Mouse (Mus musculus): ENCODE data around the gene Gtf2a2. TPM values are rescaled to one million over a fixed set of nuclear protein-coding genes. Genes with fewer than 3 reads are reported as not detected.

Gene Gtf2a2
- polyA plus RNA-seq, 1 experiment from 2014 or later = 201 TPM

DNA sequence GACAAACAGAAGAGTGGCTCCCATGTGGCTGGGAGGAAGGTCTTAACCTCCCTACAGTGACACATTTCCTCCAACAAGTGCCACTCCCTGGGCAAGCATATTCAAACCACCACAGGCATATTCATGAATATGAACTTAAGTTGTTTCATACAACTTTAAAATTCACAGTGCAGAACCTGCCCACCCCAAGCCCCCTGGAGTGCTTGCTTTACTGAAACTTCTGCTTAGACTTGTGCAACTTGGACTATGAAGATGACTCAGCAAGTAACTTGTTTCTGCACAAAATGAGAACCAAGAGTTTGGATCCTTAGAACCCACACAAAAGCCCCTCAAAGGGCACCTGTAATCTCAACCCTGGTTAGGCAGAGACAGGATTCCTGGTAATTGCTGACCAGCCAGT, 12.3 kb downstream of the Gtf2a2 start:
- no peak overlapping the region for H3K4me3 ChIP-seq (replicated peaks)
- no peak overlapping the region for H3K27ac ChIP-seq
- no peaks in the 10 kb centered on the region for H3K9me3 ChIP-seq
- ATAC-seq = no peak
- no peak overlapping the region for H3K9ac ChIP-seq (replicated peaks)
- no peaks in the 10 kb centered on the region for H3K4me1 ChIP-seq (replicated peaks)
- no peak overlapping the region for H3K4me2 ChIP-seq (replicated peaks)
- H3K27me3 ChIP-seq = no peaks in the 10 kb centered on the region
- H3K36me3 ChIP-seq = peaks cover 10% of the 10 kb centered on the region

DNA sequence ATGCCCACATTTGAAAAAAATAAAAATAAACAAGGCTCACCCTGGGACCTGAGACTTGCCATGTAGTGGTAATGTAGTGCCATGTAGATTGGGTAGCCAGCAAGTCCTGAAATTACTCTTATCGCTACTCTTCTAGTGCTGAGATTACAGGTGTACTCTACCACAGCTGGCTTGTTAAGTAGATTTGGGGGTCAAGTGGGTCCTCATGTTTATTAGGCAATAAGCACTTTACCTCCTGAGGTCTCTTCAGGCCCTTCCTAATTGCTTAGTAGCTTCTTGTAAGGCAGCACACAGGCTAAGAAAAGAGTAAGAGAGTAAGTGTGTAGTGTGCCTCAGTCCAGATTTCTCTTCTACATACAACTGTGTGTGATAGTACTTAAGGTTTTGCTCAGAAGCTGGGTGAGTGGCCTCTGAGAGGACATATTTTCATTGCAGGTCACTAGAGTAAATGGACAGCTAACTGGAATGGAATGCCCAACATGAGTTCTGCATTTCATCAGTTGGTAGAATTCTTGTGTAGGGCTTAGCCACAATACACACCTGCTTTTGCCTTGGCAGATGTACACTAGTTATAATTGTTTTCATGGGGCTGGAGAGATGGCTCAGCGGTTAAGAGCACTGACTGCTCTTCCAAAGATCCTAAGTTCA, 13.1 kb downstream of the Gtf2a2 start:
- WGBS = 87% methylated on average over 2 of the region's 2 CpGs
- Histone ChIP-seq H3K9me3 (no peaks in the 10 kb centered on the region), H3K36me3 (peaks cover 5% of the 10 kb centered on the region; the same call in 1 of the 2 replicates), H3K4me3 (replicated peaks) (no peak overlapping the region), H3K9ac (replicated peaks) (no peak overlapping the region), H3K27ac (no peak overlapping the region), H3K27me3 (no peaks in the 10 kb centered on the region), H3K4me1 (replicated peaks) (no peaks in the 10 kb centered on the region), H3K4me2 (replicated peaks) (no peak overlapping the region)
- ATAC-seq = no peak

DNA sequence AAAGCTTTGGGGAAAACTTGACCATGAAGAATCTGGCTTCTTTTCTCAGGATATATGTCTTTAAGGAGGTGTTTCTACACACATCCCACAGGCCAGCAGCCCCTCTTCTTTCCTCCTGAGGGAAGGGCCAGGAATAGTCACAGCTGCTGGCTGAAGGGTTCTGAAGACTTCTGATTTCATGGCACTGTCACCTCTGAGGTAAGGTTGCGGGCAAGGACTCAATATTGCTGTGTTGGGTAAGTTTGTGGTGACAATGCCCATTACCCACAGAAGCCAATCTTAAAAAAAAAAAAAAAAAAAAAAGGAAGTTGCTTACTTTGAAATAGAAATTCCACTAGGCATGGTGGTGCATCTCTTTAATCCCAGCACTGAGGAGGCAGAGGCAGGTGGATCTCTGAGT, 19.8 kb downstream of the Gtf2a2 start:
- ATAC-seq = no peak
- WGBS = 81% methylated on average over 1 of the region's 1 CpGs
- no peak overlapping the region for H3K27ac ChIP-seq

DNA sequence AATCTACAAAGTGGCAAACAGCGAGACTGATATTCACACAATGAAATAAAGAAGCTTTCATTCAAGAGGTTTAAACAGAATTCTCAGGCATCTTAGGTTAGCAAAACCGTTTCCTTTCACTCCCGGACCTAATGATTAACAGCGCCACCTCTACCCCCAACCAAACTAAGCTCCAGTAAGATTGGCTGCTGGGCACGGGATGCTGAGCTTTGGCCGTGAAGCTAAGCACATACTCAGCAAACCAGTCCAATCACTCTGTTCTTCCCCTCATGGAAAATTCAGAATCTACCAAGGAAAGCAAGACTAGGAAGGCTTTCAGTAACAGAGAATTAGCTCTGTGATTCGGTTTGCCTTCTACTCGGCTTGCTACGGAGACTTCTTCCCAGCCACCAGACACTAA, 20.7 kb downstream of the Gtf2a2 start:
- Histone ChIP-seq H3K27me3 (no peaks in the 10 kb centered on the region), H3K4me2 (replicated peaks) (no peak overlapping the region), H3K27ac (no peak overlapping the region), H3K9ac (replicated peaks) (no peak overlapping the region), H3K36me3 (no peaks in the 10 kb centered on the region), H3K4me3 (replicated peaks) (no peak overlapping the region), H3K9me3 (no peaks in the 10 kb centered on the region), H3K4me1 (replicated peaks) (no peaks in the 10 kb centered on the region)
- 82% methylated on average over 9 of the region's 9 CpGs for WGBS
- ATAC-seq = no peak

More for the DNA sequence above, 19.8 kb downstream of the Gtf2a2 start:
- no peaks in the 10 kb centered on the region for H3K27me3 ChIP-seq
- no peaks in the 10 kb centered on the region for H3K9me3 ChIP-seq
- H3K36me3 ChIP-seq = no peaks in the 10 kb centered on the region
- H3K9ac ChIP-seq (replicated peaks) = no peak overlapping the region
- H3K4me3 ChIP-seq (replicated peaks) = no peak overlapping the region
- H3K4me2 ChIP-seq (replicated peaks) = no peak overlapping the region
- H3K4me1 ChIP-seq (replicated peaks) = no peaks in the 10 kb centered on the region

- WGBS = 92% methylated on average over 7 of the region's 7 CpGs
- no peak overlapping the region for H3K9ac ChIP-seq (replicated peaks)
- H3K4me2 ChIP-seq (replicated peaks) = no peak overlapping the region
- H3K4me1 ChIP-seq (replicated peaks) = no peaks in the 10 kb centered on the region
- H3K4me3 ChIP-seq (replicated peaks) = no peak overlapping the region
- no peaks in the 10 kb centered on the region for H3K9me3 ChIP-seq
- no peaks in the 10 kb centered on the region for H3K27me3 ChIP-seq
- no peak for ATAC-seq
- H3K36me3 ChIP-seq = no peaks in the 10 kb centered on the region
- no peak overlapping the region for H3K27ac ChIP-seq
Observed at GRCm38 (mm10) chr9:70034702-70035101, 22.4 kb downstream of the Gtf2a2 start.

- H3K4me1 ChIP-seq (replicated peaks) = no peaks in the 10 kb centered on the region
- H3K4me2 ChIP-seq (replicated peaks) = no peak overlapping the region
- no peak overlapping the region for H3K4me3 ChIP-seq (replicated peaks)
- no peaks in the 10 kb centered on the region for H3K27me3 ChIP-seq
- no peaks in the 10 kb centered on the region for H3K9me3 ChIP-seq
- no peak overlapping the region for H3K27ac ChIP-seq
- no peak overlapping the region for H3K9ac ChIP-seq (replicated peaks)
- ATAC-seq = no peak
- 85% methylated on average over 4 of the region's 4 CpGs for WGBS
- H3K36me3 ChIP-seq = no peaks in the 10 kb centered on the region
Observed at GRCm38 (mm10) chr9:70036646-70037045, 24.3 kb downstream of the Gtf2a2 start.

GRCm38 (mm10) chr9:70037988-70038387, 25.6 kb downstream of the Gtf2a2 start, which contains the start of gene Gcnt3:
Gene Gcnt3, minus strand, starts transcription at chr9:70038088.
- 95% methylated on average over 7 of the region's 7 CpGs for WGBS

GRCm38 (mm10) chr9:70039597-70040385, 27.4 kb downstream of the Gtf2a2 start:
- Histone ChIP-seq H3K27me3 (no peaks in the 10 kb centered on the region), H3K4me1 (replicated peaks) (no peaks in the 10 kb centered on the region), H3K9ac (replicated peaks) (no peak overlapping the region), H3K9me3 (no peaks in the 10 kb centered on the region), H3K36me3 (no peaks in the 10 kb centered on the region), H3K27ac (no peak overlapping the region), H3K4me2 (replicated peaks) (no peak overlapping the region), H3K4me3 (replicated peaks) (no peak overlapping the region)
- no peak for ATAC-seq
- 86% methylated on average over 6 of the region's 6 CpGs for WGBS

More at GRCm38 (mm10) chr9:70037988-70038387, 25.6 kb downstream of the Gtf2a2 start, which contains the start of gene Gcnt3:
- Histone ChIP-seq H3K9ac (replicated peaks) (no peak within 1 kb of the TSS), H3K4me1 (replicated peaks) (no peaks in the 10 kb centered on the region), H3K4me2 (replicated peaks) (no peak within 1 kb of the TSS), H3K27ac (no peak within 1 kb of the TSS), H3K4me3 (replicated peaks) (no peak within 1 kb of the TSS), H3K27me3 (no peaks in the 10 kb centered on the region), H3K36me3 (no peaks in the 10 kb centered on the region), H3K9me3 (no peaks in the 10 kb centered on the region)
- no peak for ATAC-seq

GRCm38 (mm10) chr9:70040570-70040969, 28.2 kb downstream of the Gtf2a2 start:
- no peaks in the 10 kb centered on the region for H3K27me3 ChIP-seq
- no peak overlapping the region for H3K27ac ChIP-seq
- no peak overlapping the region for H3K4me3 ChIP-seq (replicated peaks)
- no peaks in the 10 kb centered on the region for H3K4me1 ChIP-seq (replicated peaks)
- H3K4me2 ChIP-seq (replicated peaks) = no peak overlapping the region
- ATAC-seq = no peak
- no peaks in the 10 kb centered on the region for H3K9me3 ChIP-seq
- H3K36me3 ChIP-seq = no peaks in the 10 kb centered on the region
- 90% methylated on average over 11 of the region's 11 CpGs for WGBS
- no peak overlapping the region for H3K9ac ChIP-seq (replicated peaks)

- H3K9ac ChIP-seq (replicated peaks) = no peak overlapping the region
- no peak for ATAC-seq
- WGBS = 94% methylated on average over 4 of the region's 4 CpGs
- H3K4me3 ChIP-seq (replicated peaks) = no peak overlapping the region
- no peak overlapping the region for H3K4me2 ChIP-seq (replicated peaks)
- no peaks in the 10 kb centered on the region for H3K4me1 ChIP-seq (replicated peaks)
- H3K36me3 ChIP-seq = no peaks in the 10 kb centered on the region
- H3K27me3 ChIP-seq = no peaks in the 10 kb centered on the region
- H3K27ac ChIP-seq = no peak overlapping the region
- H3K9me3 ChIP-seq = no peaks in the 10 kb centered on the region
Observed at GRCm38 (mm10) chr9:70042137-70042536, 29.8 kb downstream of the Gtf2a2 start.

DNA sequence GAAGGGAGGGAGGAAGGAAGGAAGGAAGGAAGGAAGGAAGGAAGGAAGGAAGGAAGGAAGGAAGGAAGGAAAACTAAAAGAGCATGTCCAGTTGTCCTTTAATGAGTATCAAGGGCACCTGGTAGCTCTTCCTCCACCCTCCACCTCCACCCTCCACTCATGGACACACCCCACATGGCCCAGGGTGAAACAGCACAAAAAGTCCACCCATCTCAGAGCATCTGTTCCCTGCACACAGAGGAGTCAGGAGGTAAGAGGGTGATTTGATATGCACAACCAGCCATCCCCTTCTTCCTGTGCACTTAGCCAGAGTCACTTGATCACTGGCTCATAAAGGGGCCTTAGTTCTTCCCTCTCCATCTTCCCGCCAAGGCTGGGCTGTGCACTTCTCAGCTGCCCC, 30.6 kb downstream of the Gtf2a2 start:
- Histone ChIP-seq H3K9ac (replicated peaks) (no peak overlapping the region), H3K27ac (no peak overlapping the region), H3K4me2 (replicated peaks) (no peak overlapping the region), H3K4me3 (replicated peaks) (no peak overlapping the region), H3K4me1 (replicated peaks) (no peaks in the 10 kb centered on the region), H3K27me3 (no peaks in the 10 kb centered on the region), H3K9me3 (no peaks in the 10 kb centered on the region), H3K36me3 (no peaks in the 10 kb centered on the region)
- 70% methylated on average over 1 of the region's 1 CpGs for WGBS
- ATAC-seq = no peak

GRCm38 (mm10) chr9:70044865-70045264, 32.5 kb downstream of the Gtf2a2 start:
- no peak overlapping the region for H3K4me3 ChIP-seq (replicated peaks)
- no peak for ATAC-seq
- no peak overlapping the region for H3K9ac ChIP-seq (replicated peaks)
- peaks cover 9% of the 10 kb centered on the region for H3K4me1 ChIP-seq (replicated peaks)
- 86% methylated on average over 2 of the region's 2 CpGs for WGBS
- H3K27ac ChIP-seq = no peak overlapping the region
- H3K27me3 ChIP-seq = no peaks in the 10 kb centered on the region
- no peaks in the 10 kb centered on the region for H3K9me3 ChIP-seq
- no peaks in the 10 kb centered on the region for H3K36me3 ChIP-seq
- no peak overlapping the region for H3K4me2 ChIP-seq (replicated peaks)
